Mouse (Mus musculus) liver, postnatal 0 days (tissue): ENCODE data around the gene Gm20388.

Source experiments
- CTCF ChIP-seq: sonication (generic); IDR thresholded peaks from 2 replicates; pipeline ENCODE4 v1.5.1; 2016; ENCODE audit warnings: antibody characterized with exemption, low read depth
- EP300 ChIP-seq: IDR thresholded peaks from 2 replicates; pipeline ENCODE4 v1.6.1; 2016; ENCODE audit warnings: antibody characterized with exemption, low read depth, mild to moderate bottlenecking

DNA sequence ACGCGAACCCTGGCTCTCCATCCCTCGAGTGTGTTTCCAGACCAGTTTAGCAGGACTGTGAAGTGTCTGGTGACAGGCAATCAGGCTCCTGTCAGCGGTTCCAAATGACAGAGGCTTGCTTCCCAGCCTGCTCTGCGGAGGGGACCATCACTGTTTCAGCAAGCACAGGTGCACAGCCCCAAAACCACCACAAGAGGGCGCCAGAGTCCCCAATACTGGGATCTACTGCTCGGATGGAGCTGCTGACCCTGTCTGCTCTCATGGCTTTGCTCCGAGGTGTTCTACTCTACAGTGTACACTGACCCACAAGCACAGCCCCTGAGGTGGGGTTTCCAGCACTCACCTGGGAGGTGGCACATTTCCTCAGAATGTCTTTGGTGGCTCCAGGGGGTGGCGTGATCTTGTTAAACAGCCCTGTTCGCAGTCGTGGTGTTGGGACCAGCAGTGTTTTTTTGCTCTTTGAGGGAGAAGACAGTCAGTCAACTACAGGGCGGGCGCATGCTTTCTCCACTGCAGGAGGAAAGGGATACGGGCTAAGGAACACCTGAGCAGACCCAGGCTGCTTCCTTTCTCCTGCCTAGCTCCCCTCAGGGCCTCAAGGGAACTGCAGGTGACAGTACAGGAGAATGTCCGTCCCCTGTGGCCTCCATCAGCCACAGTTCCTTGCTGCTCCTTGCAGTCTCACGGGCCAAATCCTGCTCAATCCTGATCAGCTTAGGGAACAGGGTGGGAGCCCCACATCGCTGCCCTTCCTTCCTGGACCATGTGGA is 1193.6 kb downstream of the Gm20388 start:
- peak; percentile 98 for TF ChIP-seq CTCF
- TF ChIP-seq EP300: no peak
